Mouse (Mus musculus): Measurements from ENCODE around the gene Spsb3.

DNA sequence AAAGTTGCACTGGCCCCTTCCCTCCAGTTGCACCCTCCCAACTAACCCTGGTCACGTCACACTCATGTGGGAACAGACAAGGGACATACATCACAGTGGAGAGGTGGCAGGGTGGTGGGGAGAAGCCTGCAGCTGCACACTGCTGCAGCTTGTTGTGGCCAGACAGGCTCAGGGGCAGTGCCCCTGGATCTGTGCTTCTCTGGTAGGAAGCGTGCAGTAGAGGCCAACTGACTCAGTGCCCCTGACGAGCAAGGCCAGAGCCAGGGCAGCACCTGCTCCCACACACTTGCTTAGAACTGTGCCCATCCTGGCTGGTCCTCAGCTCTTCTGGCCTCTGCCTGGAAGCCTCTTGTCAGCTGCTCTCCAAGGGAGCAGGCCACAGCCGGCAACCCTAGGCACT is 11.2 kb downstream of the Spsb3 start:
- TF ChIP-seq CTCF (IDR thresholded peaks at IDR 0.05; ENCODE audit: control insufficient read depth, insufficient read depth, insufficient replicate concordance, low read depth, low read length) (no peak), POLR2A (IDR thresholded peaks at IDR 0.05; ENCODE audit: control insufficient read depth, low read depth, low read length) (peak; percentile 58; the same call in 1 of the 2 replicates)

Data from testis, adult 2 months (tissue).